In the genomic region with DNA sequence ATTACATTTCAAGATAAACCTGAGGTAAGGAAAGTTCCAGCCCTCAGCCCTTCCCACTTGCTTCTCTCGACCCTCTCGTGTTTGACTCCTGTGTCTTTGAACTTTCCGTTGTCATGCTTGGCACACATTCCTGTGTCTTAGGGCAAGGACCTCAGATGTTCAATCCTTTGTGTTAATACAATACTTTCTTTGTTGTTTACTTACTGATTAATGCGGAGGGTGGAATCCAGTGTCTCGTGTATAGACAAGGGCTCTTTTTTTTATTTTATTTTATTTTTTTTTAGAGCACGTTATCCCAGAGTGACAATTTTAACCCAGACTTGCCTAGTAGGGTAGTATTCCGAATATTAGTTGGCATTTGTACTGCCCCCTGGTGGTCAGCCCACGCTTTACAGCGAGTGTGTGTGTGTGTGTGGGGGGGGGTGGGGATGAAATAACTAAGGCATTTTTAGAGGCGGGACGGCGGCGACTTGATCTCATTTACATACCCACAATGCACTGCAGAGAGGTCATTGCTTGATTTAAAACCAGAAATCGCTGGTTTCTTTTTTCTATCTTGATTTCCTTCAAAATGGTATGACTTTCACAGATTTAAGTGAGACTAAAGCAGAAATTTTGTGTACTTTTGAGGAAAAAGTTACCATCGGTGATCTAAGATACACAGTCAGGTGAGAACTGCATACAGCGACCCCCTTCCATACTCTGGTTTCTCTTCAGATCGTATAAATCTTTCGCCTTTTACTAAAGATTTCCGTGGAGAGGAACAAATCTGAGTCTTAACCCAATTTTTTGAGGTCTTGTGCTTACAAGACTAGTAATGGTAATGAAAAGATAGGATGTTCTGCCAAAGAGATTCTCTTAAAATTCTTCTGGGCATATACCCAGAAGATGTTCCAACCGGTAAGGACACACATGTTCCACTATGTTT, we compare ENCODE assay signal across 8 mouse cellular contexts. TPM values are rescaled to one million over a fixed set of nuclear protein-coding genes. Genes with fewer than 3 reads are reported as not detected.
A peak's percentile ranks its signal among the peaks of the same experiment; 100 is the strongest.
DNase-seq lines count a peak whose midpoint lies in the region; ATAC-seq and TF ChIP-seq lines count a peak whose summit lies in the region.

No protein-coding gene starts in this region.

- peak; percentile 77 for ATAC-seq in intestine, postnatal 0 days
- peak; percentile 85 for ATAC-seq in liver, embryonic 11.5 days (replicated peaks; ENCODE audit: low FRiP score)

- no peak overlapping the region for H3K27ac ChIP-seq in intestine, postnatal 0 days (ENCODE audit: low read depth, low read length)
- H3K27ac ChIP-seq in liver, embryonic 11.5 days (ENCODE audit: low read depth, low read length) = no peak overlapping the region

- H3K9ac ChIP-seq in intestine, postnatal 0 days (ENCODE audit: low read depth, low read length) = peak overlapping the region; percentile 34; the same call in 1 of the 2 replicates
- no peak overlapping the region for H3K9ac ChIP-seq in liver, embryonic 11.5 days (ENCODE audit: low read depth, low read length)

- H3K4me2 ChIP-seq in intestine, postnatal 0 days (replicated peaks; ENCODE audit: low read depth) = peak overlapping the region; percentile 37
- H3K4me2 ChIP-seq in liver, embryonic 11.5 days = no peak overlapping the region

- H3K27me3 ChIP-seq in intestine, postnatal 0 days (replicated peaks; ENCODE audit: control insufficient read depth, insufficient read depth, low read length) = no peaks in the 10 kb centered on the region
- no peaks in the 10 kb centered on the region for H3K27me3 ChIP-seq in liver, embryonic 11.5 days (replicated peaks; ENCODE audit: control insufficient read depth, insufficient read depth, low read length)

- peak; percentile 81 for TF ChIP-seq CTCF in intestine, postnatal 0 days (IDR thresholded peaks at IDR 0.05; ENCODE audit: low read depth)

- peak; percentile 52 to 56 for DNase-seq in right cerebral cortex, adult 2 months (ENCODE audit: low spot score in 2 of 2)
- no peak for DNase-seq in right cerebral cortex, postnatal 25 days
- DNase-seq in cerebellum, postnatal 14 days = peak; percentile 73 to 91
- DNase-seq in gastrocnemius, adult 8-10 months (ENCODE audit: low spot score in 2 of 2) = peak; percentile 70 to 73
- peak; percentile 77 for DNase-seq in liver, embryonic 11.5 days (ENCODE audit: low spot score)
- DNase-seq in natural killer cell, adult 2 months (ENCODE audit: low spot score in 2 of 2) = peak; percentile 82 to 89
- peak; percentile 92 for DNase-seq in testis, postnatal 10 days (ENCODE audit: low spot score)

- WGBS in intestine, postnatal 0 days = 5% methylated on average over 20 of the region's 20 CpGs
- 4% methylated on average over 20 of the region's 20 CpGs for WGBS in liver, embryonic 11.5 days

- H3K9me3 ChIP-seq in intestine, postnatal 0 days (ENCODE audit: control insufficient read depth) = no peaks in the 10 kb centered on the region
- H3K9me3 ChIP-seq in liver, embryonic 11.5 days (ENCODE audit: control insufficient read depth, low read length) = no peaks in the 10 kb centered on the region

- no peaks in the 10 kb centered on the region for H3K4me1 ChIP-seq in intestine, postnatal 0 days (replicated peaks; ENCODE audit: control insufficient read depth, insufficient read depth, low read length)
- no peaks in the 10 kb centered on the region for H3K4me1 ChIP-seq in liver, embryonic 11.5 days (replicated peaks; ENCODE audit: control insufficient read depth, insufficient read depth, low read length)

- peak overlapping the region; percentile 9; the same call in 1 of the 2 replicates for H3K4me3 ChIP-seq in intestine, postnatal 0 days (ENCODE audit: low read depth, low read length)
- H3K4me3 ChIP-seq in liver, embryonic 11.5 days (ENCODE audit: low read depth, low read length) = no peak overlapping the region

- no peaks in the 10 kb centered on the region for H3K36me3 ChIP-seq in intestine, postnatal 0 days (ENCODE audit: control insufficient read depth, insufficient read depth)
- no peaks in the 10 kb centered on the region for H3K36me3 ChIP-seq in liver, embryonic 11.5 days (ENCODE audit: control insufficient read depth, insufficient read depth, low read length)

RNA-seq across cellular contexts. Expression of gene Kif2c, which starts 28.0 kb away (rescaled TPM):
- total RNA-seq in gastrocnemius, adult 8-10 months (2022) = not detected
- 6.8 and 7.9 TPM in 2 replicates for polyA plus RNA-seq in intestine, postnatal 0 days (2015; fragmentation: Nextera tagmentation; extraction: Ambion mirVana)
- polyA plus RNA-seq in liver, embryonic 11.5 days (2014; fragmentation: Nextera tagmentation; extraction: Ambion mirVana) = 57.3 and 68.0 TPM in 2 replicates

RNA-seq across cellular contexts. Expression of gene Tmem53, which starts 41.3 kb away (rescaled TPM):
- total RNA-seq in gastrocnemius, adult 8-10 months (2022) = 1 to 10 TPM; 3.1 to 5.9 (median 4.6) TPM
- 12.8 and 14.0 TPM in 2 replicates for polyA plus RNA-seq in intestine, postnatal 0 days (2015; fragmentation: Nextera tagmentation; extraction: Ambion mirVana)
- polyA plus RNA-seq in liver, embryonic 11.5 days (2014; fragmentation: Nextera tagmentation; extraction: Ambion mirVana) = 3.1 and 4.9 TPM in 2 replicates

RNA-seq across cellular contexts. Expression of gene Armh1, which starts 41.5 kb away (rescaled TPM):
- not detected for total RNA-seq in gastrocnemius, adult 8-10 months (2022)
- 0.12 and 0.22 TPM in 2 replicates for polyA plus RNA-seq in intestine, postnatal 0 days (2015; fragmentation: Nextera tagmentation; extraction: Ambion mirVana)
- not detected in 2 replicates for polyA plus RNA-seq in liver, embryonic 11.5 days (2014; fragmentation: Nextera tagmentation; extraction: Ambion mirVana)

RNA-seq across cellular contexts. Expression of gene Rps8, which starts 54.4 kb away (rescaled TPM):
- total RNA-seq in gastrocnemius, adult 8-10 months (2022) = 100 to 1,000 TPM; 486 to 610 (median 547) TPM
- polyA plus RNA-seq in intestine, postnatal 0 days (2015; fragmentation: Nextera tagmentation; extraction: Ambion mirVana) = 563 and 564 TPM in 2 replicates
- 1,349 and 1,481 TPM in 2 replicates for polyA plus RNA-seq in liver, embryonic 11.5 days (2014; fragmentation: Nextera tagmentation; extraction: Ambion mirVana)
